Mouse (Mus musculus): ENCODE results near the gene Cyp2s1.

- no peak for TF ChIP-seq EP300 (IDR thresholded peaks at IDR 0.05; ENCODE audit: low read depth)
- no peak for TF ChIP-seq CTCF (IDR thresholded peaks at IDR 0.05; ENCODE audit: low read depth)
Observed at GRCm38 (mm10) chr7:25781937-25782610, 34.6 kb downstream of the Cyp2s1 start.
